Mouse (Mus musculus) right cerebral cortex, adult 2 months (tissue): Measurements from ENCODE around the gene Akap2.

ENCODE experiments used
- DNase-seq, 2 experiments: peaks; one replicate each; pipeline ENCODE4 v3.0.0; 2021 to 2022; ENCODE audit warnings: low spot score in 2 of 2

Gene Akap2

GRCm38 (mm10) chr4:57701576-57701975 is 15.9 kb upstream of the Akap2 start:
- no peak for DNase-seq

GRCm38 (mm10) chr4:57703574-57704470 is 13.6 kb upstream of the Akap2 start:
- no peak for DNase-seq

- DNase-seq = no peak
Observed at GRCm38 (mm10) chr4:57704575-57704974, 12.9 kb upstream of the Akap2 start.

GRCm38 (mm10) chr4:57715849-57716248 is 1.6 kb upstream of the Akap2 start:
- no peak for DNase-seq

- DNase-seq = no peak
Observed at GRCm38 (mm10) chr4:57716735-57717134, 722 bp upstream of the Akap2 start.

GRCm38 (mm10) chr4:57719370-57719769 is 1.9 kb downstream of the Akap2 start:
- no peak for DNase-seq

GRCm38 (mm10) chr4:57720869-57721361 is 3.5 kb downstream of the Akap2 start:
- no peak for DNase-seq

GRCm38 (mm10) chr4:57722296-57722695 is 4.8 kb downstream of the Akap2 start:
- no peak for DNase-seq

- no peak for DNase-seq
Observed at GRCm38 (mm10) chr4:57723659-57724058, 6.2 kb downstream of the Akap2 start.

- DNase-seq = no peak
Observed at GRCm38 (mm10) chr4:57725569-57725968, 8.1 kb downstream of the Akap2 start.

GRCm38 (mm10) chr4:57728611-57729183 is 11.2 kb downstream of the Akap2 start:
- no peak for DNase-seq

- DNase-seq = no peak
Observed at GRCm38 (mm10) chr4:57730047-57730446, 12.6 kb downstream of the Akap2 start.

- DNase-seq = no peak
Observed at GRCm38 (mm10) chr4:57730801-57731598, 13.5 kb downstream of the Akap2 start.

- DNase-seq = no peak
Observed at GRCm38 (mm10) chr4:57732351-57732750, 14.9 kb downstream of the Akap2 start.

GRCm38 (mm10) chr4:57733445-57733844 is 16.0 kb downstream of the Akap2 start:
- DNase-seq = peak in 1 of 2 experiments; percentile 52

- no peak for DNase-seq
Observed at GRCm38 (mm10) chr4:57735426-57735825, 18.0 kb downstream of the Akap2 start.

- no peak for DNase-seq
Observed at GRCm38 (mm10) chr4:57738856-57739552, 21.5 kb downstream of the Akap2 start.

- DNase-seq = no peak
Observed at GRCm38 (mm10) chr4:57743325-57743929, 26.0 kb downstream of the Akap2 start.

GRCm38 (mm10) chr4:57750651-57751050 is 33.2 kb downstream of the Akap2 start:
- no peak for DNase-seq

GRCm38 (mm10) chr4:57751054-57751453 is 33.6 kb downstream of the Akap2 start:
- no peak for DNase-seq

- DNase-seq = no peak
Observed at GRCm38 (mm10) chr4:57751566-57751965, 34.1 kb downstream of the Akap2 start.
